Mouse (Mus musculus) intestine, postnatal 0 days (tissue): ENCODE data around the gene Fam71a. TPM values are rescaled to one million over a fixed set of nuclear protein-coding genes. Genes with fewer than 3 reads are reported as not detected.

Experiments used
- ATAC-seq: fragments of 200-750 bp; cut with Nextera tagmentation; 2 replicates; pipeline ENCODE4 v1.8.0; 2017; ENCODE audit warnings: mild to moderate bottlenecking, moderate TSS enrichment, moderate library complexity
- H3K27ac ChIP-seq: fragments of 300-500 bp; sonication (generic); 2 replicates; pipeline ENCODE4 v1.5.1; 2014; ENCODE audit warnings: mild to moderate bottlenecking, low read depth, low read length, moderate library complexity
- H3K27me3 ChIP-seq: fragments of 300-500 bp; sonication (generic); replicated peaks from 2 replicates; pipeline ENCODE4 v1.6.1; 2014; ENCODE audit warnings: low read length, mixed read lengths; ENCODE audit not compliant: control insufficient read depth, insufficient read depth
- H3K36me3 ChIP-seq: fragments of 300-500 bp; sonication (generic); 2 replicates; pipeline ENCODE4 v1.6.1; 2014; ENCODE audit warnings: mild to moderate bottlenecking, moderate library complexity; ENCODE audit not compliant: control insufficient read depth, insufficient read depth
- H3K4me1 ChIP-seq: fragments of 300-500 bp; sonication (generic); replicated peaks from 2 replicates; pipeline ENCODE4 v1.6.1; 2014; ENCODE audit warnings: antibody characterized with exemption, low read length, mixed read lengths; ENCODE audit not compliant: control insufficient read depth, insufficient read depth
- H3K4me2 ChIP-seq: fragments of 300-500 bp; sonication (generic); replicated peaks from 2 replicates; pipeline ENCODE4 v1.6.1; 2014; ENCODE audit warnings: low read depth, mild to moderate bottlenecking, moderate library complexity
- H3K4me3 ChIP-seq: fragments of 300-500 bp; sonication (generic); 2 replicates; pipeline ENCODE4 v1.5.1; 2014; ENCODE audit warnings: low read depth, low read length
- H3K9ac ChIP-seq: fragments of 300-500 bp; sonication (generic); 2 replicates; pipeline ENCODE4 v1.6.1; 2014; ENCODE audit warnings: mild to moderate bottlenecking, low read depth, low read length
- H3K9me3 ChIP-seq: fragments of 300-500 bp; sonication (generic); 2 replicates; pipeline ENCODE4 v1.6.1; 2016; ENCODE audit warnings: mixed run types; ENCODE audit not compliant: control insufficient read depth
- CTCF ChIP-seq: sonication (generic); IDR thresholded peaks from 2 replicates; pipeline ENCODE4 v1.5.1; 2016; ENCODE audit warnings: low read depth, mild to moderate bottlenecking, control low read depth, antibody characterized with exemption, moderate library complexity
- WGBS: fragments of 180-500 bp; shearing (Covaris S2); extraction: QIAGEN DNeasy Blood & Tissue Kit; methylation state at CpG from one replicate; pipeline ENCODE4 v1.1.7; 2014; 5-methylcytosine and 5-hydroxymethylcytosine counted together
- polyA plus RNA-seq: library from polyadenylated mRNA; unstranded; fragments of >200 nt; fragmentation: Nextera tagmentation; extraction: Ambion mirVana; gene quantifications from 2 replicates; pipeline ENCODE4 v1.2.1, GENCODE M21; 2015

Gene Fam71a
- polyA plus RNA-seq, 1 experiment from 2014 or later, result not detected

DNA sequence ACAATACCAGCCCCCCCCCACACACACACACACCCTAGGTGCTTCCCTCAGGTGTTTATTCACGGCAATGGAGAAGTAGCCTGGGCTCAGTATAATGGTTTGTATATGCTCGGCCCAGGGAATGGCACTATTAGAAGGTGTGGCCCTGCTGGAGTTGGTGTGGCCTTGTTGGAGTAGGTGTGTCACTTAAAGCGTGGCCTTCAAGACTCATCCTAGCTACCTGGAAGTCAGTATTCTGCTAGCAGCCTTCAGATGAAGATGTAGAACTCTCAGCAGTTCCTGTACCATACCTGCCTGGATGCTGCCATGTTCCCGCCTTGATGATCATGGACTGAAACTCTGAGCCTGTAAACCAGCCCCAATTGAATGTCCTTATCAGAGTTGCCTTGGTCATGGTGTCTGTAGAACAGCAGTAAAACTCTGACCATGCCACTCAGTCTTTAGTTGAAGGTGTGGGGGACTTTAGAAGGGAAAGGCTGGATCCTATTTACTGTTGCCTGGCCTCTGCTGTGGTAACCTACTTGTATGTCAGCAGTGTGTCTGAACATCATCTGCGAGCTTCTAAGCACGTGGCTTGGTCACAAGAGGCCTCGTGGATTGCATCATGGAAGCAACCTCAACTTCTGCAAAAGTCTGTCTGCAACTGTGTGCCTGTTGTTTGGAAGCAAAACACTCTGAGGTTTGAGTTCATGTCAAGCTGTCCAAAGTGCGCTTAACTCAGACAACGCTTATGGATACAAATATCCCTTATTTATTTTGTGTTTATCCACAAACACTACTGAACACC, 36.4 kb upstream of the Fam71a start:
- 86% methylated on average over 9 of the region's 9 CpGs for WGBS

DNA sequence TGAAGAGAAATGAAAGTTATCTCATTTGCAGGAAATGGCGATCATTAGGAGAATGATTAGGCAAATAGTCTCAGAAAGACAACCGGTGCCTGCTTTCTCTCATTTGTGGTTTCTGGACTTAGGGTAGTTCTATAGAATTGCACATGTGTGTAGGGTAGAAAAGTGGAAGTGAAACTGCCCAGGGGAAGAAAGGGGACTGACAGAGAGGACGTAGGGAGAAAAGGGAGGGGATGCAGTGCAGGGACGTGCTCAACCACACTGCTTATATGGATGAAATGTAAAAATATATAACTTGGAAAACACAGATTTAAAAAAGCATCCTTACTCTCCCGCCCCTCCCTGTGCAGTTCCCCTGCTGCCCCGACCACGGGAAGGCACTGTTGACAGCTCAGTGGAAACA, 33.3 kb upstream of the Fam71a start:
- Histone ChIP-seq H3K4me2 (no peak overlapping the region), H3K9ac (no peak overlapping the region), H3K36me3 (no peaks in the 10 kb centered on the region), H3K4me1 (no peaks in the 10 kb centered on the region), H3K27me3 (no peaks in the 10 kb centered on the region), H3K27ac (no peak overlapping the region), H3K4me3 (no peak overlapping the region), H3K9me3 (no peaks in the 10 kb centered on the region)
- no peak for TF ChIP-seq CTCF
- no peak for ATAC-seq
- WGBS, result 63% methylated on average over 7 of the region's 7 CpGs

More for the DNA sequence above, 36.4 kb upstream of the Fam71a start:
- Histone ChIP-seq H3K9ac (no peak overlapping the region), H3K4me2 (no peak overlapping the region), H3K36me3 (no peaks in the 10 kb centered on the region), H3K27ac (no peak overlapping the region), H3K9me3 (no peaks in the 10 kb centered on the region), H3K4me1 (no peaks in the 10 kb centered on the region), H3K27me3 (no peaks in the 10 kb centered on the region), H3K4me3 (no peak overlapping the region)
- TF ChIP-seq CTCF, result no peak
- no peak for ATAC-seq

- no peak overlapping the region for H3K4me2 ChIP-seq
- H3K36me3 ChIP-seq, result no peaks in the 10 kb centered on the region
- no peaks in the 10 kb centered on the region; the same call in 1 of the 2 replicates for H3K27me3 ChIP-seq
- no peak overlapping the region for H3K4me3 ChIP-seq
- H3K27ac ChIP-seq, result no peak overlapping the region
- no peaks in the 10 kb centered on the region for H3K9me3 ChIP-seq
- 0 out of 2 replicates have a peak, but pooled peaks have one; percentile 39 for ATAC-seq
- no peak for TF ChIP-seq CTCF
- no peaks in the 10 kb centered on the region for H3K4me1 ChIP-seq
- WGBS, result 76% methylated on average over 6 of the region's 6 CpGs
- H3K9ac ChIP-seq, result no peak overlapping the region
Measured at GRCm38 (mm10) chr1:191196016-191196415, 31.4 kb upstream of the Fam71a start.

- WGBS, result 12% methylated on average over 14 of the region's 14 CpGs
- Histone ChIP-seq H3K9ac (peak overlapping the region; percentile 18; the same call in 1 of the 2 replicates), H3K4me2 (peak overlapping the region; percentile 62), H3K36me3 (no peaks in the 10 kb centered on the region), H3K27ac (peak overlapping the region; percentile 60), H3K4me3 (peak overlapping the region; percentile 6), H3K27me3 (peaks cover under 1% of the 10 kb centered on the region; the same call in 1 of the 2 replicates), H3K9me3 (no peaks in the 10 kb centered on the region), H3K4me1 (no peaks in the 10 kb centered on the region)
- peak; percentile 73 for TF ChIP-seq CTCF
- ATAC-seq, result peak; percentile 70
Measured at GRCm38 (mm10) chr1:191193657-191194424, 29.2 kb upstream of the Fam71a start.

DNA sequence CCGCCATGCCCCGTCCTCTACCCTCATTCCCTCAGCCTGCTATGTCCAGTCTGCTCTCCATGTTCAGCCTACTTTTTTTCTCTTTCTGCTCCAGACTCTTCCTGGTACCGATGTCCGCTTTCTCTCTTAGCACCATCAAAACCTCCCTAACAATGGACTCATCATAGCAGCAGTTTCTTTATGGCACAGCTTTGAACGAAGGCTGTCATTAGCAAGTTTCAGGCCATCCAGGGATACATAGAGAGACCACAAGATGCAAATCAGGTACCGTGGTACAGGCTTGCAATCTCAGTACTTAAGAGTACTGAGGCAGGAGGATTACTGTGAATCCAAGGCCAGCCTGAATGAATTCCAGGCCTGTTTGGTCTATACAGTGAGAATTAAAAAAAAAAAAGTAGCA, 28.1 kb upstream of the Fam71a start:
- Histone ChIP-seq H3K36me3 (no peaks in the 10 kb centered on the region), H3K4me3 (no peak overlapping the region), H3K9me3 (no peaks in the 10 kb centered on the region), H3K27ac (no peak overlapping the region), H3K27me3 (peaks cover 7% of the 10 kb centered on the region; the same call in 1 of the 2 replicates), H3K4me1 (no peaks in the 10 kb centered on the region), H3K9ac (no peak overlapping the region), H3K4me2 (peak overlapping the region; percentile 62; the same call in 1 of the 2 replicates)
- no peak for TF ChIP-seq CTCF
- no peak for ATAC-seq
- 91% methylated on average over 6 of the region's 6 CpGs for WGBS

- Histone ChIP-seq H3K9ac (no peak overlapping the region), H3K27me3 (peaks cover 10% of the 10 kb centered on the region; the same call in 1 of the 2 replicates), H3K36me3 (no peaks in the 10 kb centered on the region), H3K4me1 (no peaks in the 10 kb centered on the region), H3K4me2 (no peak overlapping the region), H3K27ac (no peak overlapping the region), H3K4me3 (no peak overlapping the region), H3K9me3 (no peaks in the 10 kb centered on the region)
- TF ChIP-seq CTCF, result no peak
- no peak for ATAC-seq
- 70% methylated on average over 6 of the region's 6 CpGs for WGBS
Measured at GRCm38 (mm10) chr1:191192213-191192612, 27.6 kb upstream of the Fam71a start.
